Mouse (Mus musculus) MEL-GATA-1-ER (cell line): Measurements from ENCODE around the gene Plekha7.

Source experiments
- DNase-seq: peaks from one replicate; pipeline ENCODE4 v3.0.0-alpha.2; 2012; ENCODE audit warnings: low read depth; ENCODE audit errors: extremely low read depth

The Plekha7 gene

DNA sequence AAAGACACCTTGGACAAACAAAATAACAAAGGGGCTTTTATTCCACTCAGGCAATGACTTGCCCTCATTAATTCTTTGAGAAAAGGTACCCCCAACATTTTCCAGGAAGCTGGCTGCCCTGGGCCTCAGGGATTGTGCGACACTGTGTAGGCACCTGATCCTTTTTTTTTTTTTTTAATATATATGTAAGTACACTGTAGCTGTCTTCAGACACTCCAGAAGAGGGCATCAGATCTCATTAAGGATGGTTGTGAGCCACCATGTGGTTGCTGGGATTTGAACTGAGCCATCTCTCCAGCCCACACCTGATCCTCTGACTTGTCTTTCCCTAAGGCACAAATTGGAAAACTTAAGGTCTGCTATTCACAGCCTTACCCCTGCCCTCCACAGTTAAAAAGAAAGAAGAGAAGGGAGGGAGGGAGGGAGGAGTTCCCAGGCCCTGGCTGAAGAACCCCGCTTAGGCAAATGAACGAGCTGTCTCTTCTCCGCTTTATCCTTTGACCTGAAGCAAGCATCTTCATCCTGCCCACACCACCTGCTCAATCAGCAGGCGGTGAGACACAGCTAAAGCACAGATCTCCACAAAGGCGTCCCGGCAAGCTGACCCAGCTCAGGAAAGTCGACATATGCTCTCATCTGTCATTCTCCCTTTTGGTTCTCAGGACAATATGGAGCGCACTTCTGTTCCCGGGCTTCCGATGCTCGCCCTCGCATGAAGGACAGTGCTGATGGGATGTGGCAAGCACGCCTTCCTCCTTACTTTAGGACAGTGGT is 85.0 kb downstream of the Plekha7 start:
- no peak for DNase-seq

DNA sequence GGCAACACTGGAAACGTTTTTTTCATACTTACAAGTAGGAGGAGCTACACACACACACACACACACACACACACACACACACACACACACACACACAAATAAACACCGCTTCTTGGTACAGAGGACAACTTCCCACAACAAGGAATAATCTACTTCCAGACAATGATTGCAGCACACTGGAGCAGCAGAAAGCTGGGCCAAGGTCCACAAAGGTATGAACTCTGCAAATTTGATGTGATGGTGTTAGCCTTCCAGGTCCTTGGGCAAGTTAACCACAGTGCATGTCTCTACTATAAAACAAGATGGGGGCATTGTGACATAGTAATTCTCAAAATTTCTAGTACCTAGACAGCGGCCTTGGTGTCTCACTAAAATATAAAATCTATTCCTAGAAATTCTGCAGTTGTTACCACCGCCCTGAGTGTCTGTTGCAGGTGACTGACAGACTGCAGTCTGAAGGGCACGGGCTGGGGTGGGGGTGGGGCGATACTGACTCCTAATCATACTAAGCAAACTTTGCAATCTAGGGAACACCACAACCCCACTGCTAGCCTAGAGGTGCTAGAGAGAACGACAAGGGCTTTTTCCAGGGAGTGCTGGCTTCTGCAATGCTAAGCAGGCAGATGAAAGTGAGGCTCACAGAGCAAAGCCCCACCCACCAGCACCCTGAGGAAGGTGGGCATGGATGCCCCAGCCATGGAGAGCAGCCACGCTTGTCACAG is 85.7 kb downstream of the Plekha7 start:
- no peak for DNase-seq

DNA sequence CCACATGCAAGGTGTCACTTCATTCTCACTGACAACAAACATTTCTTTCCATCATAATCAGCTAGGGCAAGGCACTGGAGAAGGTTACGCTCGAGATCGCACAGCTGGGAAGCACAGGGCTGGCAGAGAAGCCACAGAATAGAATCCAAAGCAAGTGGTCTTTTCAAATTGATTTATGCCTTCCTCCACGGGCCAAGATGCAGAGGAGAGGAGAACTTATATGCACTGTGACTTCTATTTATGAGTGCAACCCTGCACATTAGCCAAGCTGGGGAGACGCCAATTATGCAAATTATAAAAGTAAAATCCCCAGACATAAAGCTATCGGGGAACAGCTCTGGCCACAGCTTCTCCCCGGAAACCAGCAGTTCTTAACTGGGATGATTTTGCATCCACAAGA is 86.3 kb downstream of the Plekha7 start:
- DNase-seq = no peak

DNA sequence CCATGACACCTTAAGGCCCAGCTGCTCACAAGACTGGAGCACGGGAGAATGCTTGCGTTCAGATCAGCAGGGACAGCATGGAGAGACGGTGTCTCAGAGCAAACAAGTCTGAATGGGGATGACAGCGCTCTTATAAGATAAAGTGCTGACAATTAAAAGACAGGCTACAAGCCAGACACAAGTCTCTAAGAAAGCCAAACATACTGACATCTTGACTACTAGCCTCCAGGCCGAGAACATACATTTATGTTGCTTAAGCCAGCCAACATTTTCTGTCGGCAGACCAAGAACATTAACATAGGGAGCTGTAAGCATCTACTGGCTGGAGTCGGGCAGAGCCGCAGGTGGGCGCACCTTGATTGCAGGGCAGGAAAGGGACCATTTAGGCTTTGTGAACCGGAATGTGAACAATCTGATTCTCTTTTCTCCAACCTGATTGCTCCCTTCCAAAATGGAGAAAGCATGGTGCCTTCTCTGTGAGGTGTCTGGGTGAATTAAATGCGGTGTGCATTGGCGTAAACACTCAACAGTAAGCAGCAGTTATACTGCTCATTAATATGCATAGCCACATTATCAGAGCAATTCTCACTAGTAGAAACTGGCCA is 88.0 kb downstream of the Plekha7 start:
- DNase-seq = no peak

DNA sequence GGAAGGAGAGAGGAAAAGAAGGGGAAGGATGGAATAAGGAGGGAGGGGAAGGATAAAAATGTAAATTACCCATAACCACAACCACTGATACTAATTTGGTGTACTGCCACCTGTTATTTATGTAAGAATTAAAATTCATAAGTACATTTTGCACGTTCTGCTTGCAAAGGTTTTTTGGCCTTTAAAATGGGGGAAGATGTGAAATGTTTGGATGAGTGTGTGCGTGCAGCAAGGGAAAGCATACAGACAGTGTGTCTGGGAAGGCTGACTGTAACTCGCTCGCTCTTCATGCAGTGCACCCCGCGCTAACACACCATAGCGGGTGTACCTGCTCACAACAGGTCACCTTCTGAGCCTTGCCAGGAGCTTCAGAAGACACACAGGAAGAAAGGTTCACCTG is 90.4 kb downstream of the Plekha7 start:
- DNase-seq = no peak

DNA sequence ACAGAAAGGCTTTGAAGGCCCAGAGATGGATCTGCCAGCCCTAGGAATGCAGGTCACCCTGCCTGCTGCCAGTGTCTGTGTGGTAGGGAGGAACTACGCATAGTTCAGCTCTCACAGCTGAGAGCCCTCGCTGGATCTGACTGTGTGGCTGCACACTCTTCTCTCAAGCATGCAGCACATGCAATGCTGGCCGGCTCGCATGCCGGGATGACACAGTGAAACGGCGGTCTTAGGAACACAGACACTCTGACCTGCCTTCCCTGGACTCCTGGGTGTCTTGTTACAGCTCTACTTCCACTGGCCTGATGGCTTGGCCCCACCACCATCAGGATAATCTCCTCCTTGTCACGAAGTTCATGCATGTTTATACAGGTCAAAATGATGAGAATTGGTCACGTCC is 96.3 kb downstream of the Plekha7 start:
- no peak for DNase-seq

DNA sequence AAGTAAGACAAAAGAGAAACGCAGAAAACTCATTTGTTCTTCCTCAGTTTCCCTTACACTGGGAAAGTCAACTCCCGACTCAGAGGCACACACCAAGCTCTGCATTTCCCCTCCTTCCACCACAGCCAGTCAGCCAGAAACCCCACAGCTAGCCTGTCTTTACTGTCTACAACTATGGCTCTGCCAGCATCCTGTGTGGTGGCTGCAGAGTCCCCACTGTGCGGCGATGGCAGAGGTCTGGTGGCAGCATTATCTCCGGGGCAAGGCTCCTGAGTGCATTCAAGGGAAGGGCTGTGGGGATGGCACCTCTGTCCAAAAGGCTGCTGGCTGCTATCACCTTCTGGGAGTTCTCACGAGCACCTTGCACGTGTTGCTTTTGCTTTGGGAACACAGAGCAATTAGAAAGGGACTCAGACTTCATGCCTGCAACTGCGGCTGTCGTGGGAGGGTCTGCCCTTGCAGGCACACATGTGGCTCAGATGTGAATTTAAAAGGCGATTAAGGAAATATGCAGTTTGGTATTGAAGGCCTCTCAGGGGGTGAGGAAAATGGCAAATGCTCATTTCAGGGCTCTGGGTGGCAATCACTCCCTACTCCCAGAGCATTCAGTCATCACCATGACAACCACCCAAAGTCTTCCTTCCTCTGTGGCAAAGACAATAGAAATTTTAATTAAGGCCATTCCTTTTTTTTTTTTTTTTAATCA is 98.1 kb downstream of the Plekha7 start:
- no peak for DNase-seq

DNA sequence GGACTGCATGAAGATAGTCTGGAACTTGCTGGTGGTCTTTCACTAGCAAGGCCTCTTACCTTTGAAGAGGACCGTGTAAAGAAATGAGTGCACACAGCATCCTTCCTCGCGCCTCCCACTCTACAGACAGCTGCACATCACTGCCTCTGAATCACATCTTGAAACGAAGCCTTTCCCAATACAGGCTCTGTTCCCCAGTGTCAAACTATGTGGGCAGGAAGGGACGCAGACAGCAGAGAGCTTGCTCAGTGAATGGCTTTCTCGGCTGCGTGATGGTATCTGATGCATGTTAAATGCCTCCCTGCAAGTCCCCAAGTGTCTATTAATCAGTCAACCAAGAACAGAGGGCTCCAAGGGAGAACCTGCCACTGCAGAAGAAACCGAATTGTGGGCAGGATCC is 99.3 kb downstream of the Plekha7 start:
- DNase-seq = no peak

DNA sequence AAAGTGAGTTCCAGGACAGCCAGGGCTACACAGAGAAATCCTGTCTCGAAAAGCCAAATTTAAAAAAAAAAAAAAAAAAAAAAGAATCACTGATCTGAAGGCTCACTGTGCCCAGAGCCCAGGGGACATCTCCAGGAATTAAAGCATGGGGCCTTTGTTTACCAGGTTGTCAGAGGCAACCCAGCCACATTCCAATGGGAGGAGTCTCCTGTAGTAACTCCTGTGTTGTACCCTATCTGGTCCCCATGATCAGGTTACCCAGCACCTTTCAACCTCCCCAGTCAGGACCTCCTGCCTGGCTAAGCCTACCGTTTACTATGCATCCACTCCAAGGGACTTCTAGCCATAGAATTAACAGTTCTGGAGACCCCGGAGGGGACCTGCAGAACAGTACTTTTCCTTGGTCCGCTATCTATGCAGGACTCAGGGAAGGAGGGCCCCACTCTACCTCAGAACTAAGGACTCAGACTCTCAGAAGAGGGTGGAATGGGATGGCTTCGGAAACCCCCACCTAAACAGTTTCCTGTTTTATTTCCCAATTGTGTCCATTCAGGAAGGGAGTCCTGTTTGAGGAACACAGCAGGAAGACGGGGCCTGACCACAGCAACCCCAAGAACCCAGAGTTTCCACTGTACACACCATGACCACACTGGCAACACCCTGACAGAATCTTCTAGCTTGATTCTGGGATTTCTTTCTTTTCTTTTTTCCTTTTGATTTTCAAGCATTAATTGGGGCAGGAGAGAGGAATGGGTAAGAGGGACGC is 101.2 kb downstream of the Plekha7 start:
- DNase-seq = no peak

DNA sequence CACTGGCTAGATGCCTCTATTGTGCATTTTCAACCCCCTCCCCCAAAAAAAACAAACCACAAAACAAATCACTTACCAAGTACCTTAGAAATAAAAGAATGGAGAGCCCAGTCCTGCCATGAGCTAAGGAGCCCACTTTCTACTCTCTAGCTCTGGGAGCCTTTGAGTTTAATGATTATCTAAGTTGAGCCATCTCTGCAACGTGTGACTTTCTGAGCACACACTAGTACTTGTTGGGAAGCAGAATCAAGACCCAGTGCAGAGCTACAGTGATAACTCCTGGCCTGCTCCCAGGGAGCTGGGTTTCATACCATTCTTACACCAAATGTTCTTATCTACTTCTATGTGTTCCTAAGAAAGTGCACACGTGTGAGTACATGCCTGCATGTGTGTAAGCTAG is 102.7 kb downstream of the Plekha7 start:
- DNase-seq = no peak

DNA sequence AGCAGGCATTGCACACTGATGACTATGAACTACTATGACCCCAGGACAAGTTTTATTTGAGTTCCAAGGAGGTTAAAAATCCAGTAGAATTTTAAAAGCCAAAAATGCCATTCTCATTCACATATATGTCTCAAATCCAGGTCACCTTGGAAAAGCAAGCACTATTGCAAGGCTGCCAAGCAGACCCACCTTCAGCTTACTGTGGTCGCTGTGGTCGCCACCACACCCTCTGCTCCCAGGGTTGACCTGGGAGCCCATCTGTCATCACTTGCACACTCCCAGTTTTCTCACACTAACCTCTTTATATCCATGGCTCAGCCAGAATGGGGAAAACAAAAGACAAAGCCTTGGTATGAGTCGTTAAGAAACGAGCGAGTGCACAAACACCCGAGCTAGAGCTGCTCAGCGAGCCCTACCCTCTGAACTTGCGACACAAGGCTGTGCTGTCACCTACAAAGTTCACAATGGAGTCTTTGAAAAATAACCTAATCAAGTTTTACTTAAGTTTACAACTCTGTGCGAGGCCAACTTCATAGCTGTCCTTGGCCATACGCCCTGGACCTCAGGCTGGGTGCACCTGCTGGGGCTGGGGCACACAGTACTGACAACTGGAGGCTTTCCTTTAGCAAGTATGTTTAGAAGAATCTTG is 106.0 kb downstream of the Plekha7 start:
- no peak for DNase-seq

DNA sequence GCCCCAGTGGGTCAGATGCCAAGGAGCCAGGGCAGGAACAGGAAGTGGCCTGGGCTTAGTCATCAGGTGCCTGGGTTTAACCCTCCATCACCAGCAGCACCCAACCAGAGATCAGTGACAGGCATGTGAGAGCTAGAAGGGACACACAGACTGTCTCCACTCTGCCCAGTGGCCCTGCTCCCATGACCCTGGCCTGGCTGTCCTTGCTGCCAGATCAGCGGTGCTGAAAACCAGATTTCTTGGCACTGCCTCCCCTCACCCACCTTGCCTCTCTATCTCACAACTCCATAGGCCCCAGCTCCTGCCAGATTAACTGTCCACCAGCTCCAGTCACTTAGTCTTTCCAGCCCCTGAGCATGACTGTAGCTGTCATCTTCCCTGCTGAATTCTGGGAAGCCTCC is 107.2 kb downstream of the Plekha7 start:
- no peak for DNase-seq

DNA sequence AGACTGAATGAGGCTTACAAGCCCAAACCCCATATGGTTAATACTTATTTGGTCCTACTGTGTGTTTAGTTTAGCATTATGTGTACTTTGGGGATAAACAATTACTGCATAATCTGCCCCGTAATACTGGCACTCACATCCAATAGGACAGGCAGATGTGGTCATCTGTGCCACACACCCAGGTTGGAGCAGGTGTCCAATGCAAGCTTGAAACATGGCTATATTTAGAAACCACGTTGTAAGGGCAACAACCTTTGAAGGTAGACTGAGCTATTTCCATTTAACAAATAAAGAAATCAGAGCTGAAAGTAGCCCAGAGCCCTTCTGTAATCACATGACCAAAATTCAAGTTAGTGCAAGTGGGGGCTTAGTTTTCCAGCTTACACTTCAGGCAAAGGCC is 107.6 kb downstream of the Plekha7 start:
- no peak for DNase-seq

DNA sequence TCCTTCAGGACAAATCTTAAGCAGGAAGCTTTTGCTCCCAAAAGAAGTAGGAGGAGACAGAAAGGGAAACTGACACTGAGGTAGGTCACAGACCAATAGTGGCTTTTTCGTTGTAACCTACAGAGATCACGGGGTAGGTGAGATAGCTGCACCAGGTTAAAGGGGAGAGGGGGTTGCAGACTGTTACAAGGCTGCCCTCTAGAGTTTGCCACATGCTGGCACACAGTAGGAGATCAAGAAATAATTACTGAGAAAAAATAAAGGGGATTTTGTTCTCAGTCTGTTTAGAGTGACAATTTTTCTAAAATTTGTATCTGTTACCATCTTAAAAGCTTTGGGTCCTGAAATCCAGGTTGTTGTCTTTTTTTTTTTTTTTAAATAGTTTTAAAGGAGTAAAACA is 109.3 kb downstream of the Plekha7 start:
- no peak for DNase-seq

DNA sequence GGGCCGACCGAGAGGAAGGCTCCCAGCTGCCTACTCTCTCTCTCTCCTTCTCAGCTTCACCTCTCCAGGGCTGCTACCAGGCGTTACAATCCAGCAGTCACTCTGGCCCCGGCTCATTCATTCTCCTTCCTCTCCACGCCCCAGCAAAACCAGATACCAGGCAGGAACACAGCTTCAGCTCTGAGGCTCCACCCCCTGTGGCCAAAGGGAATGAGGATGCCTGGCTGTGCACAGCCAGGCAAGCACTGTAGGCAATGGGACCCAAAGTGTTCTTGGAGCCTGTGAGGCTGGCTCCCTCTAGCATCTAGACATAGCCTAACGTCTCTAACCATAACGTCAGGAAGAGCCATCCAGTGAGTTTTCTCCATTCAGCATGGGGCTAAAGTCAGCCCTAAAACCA is 109.8 kb downstream of the Plekha7 start:
- DNase-seq = no peak

DNA sequence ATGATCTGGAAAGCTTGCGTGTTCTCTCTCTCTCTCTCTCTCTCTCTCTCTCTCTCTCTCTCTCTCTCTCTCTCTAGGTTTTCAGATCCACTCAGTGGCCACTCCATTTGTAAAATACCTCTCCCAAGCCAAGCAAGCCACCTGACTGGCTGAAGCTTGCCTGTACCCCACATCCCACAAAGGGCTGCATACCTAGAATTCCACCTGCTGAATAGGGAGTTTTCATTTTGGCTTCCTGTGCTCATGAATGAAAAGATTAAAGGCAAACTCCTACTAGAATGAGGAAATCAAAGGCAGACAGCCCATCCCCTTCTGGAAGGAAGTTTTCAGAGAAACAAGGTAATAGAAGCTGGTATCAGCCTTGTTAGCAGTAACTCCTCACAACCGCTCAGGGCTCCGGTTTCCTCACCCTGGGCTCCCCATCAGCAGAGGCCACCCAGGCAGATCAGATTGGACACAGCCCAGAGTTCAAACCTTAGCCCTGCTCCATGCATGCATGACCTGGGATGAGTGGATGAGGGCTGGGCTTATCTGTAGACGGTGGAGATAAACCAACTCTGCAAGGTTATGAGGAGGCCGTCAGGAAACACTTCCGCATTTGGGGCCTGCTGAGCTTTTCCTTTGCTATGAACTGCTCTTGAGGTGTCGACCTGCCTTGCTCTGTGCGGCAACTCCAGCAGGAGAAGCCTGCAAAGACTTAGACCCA is 111.0 kb downstream of the Plekha7 start:
- peak; percentile 22 for DNase-seq

DNA sequence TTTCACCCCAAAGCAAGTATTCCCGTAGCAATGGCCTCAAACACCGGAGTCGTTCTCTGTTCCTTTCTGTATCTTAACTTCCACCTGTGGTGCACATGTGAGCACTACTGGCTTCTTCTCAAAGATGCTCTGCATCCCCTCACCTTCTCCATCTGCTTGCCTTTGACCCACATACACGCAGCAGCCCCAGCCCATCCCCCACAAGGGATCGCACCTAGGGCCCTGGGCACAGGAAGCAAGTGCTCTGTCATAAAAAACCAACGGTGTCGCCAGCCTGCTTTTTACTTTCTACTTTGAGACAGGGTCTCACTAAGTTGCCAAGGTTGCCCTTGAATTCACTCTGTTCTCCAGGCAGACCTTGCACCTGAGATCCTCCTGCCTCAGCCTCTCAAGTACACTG is 113.2 kb downstream of the Plekha7 start:
- DNase-seq = no peak

DNA sequence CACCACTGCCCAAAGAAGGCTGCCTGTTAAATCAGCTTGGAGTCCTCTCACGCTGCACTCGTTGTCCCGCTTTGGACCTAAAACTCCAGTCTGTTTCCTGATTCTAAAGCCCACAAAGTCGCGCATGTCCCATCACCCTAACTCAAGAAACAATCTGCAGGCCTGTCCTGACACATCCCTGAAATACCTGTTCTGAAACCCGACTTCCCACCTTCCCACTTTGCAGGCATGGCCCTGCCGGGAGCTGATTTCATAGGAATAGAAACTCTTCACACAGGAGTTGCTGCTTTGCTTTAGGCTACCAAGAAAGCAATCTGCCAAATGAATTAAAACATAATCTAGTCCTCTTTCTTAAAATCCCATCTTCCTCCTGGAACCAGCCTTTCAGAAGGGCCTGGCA is 115.2 kb downstream of the Plekha7 start:
- DNase-seq = no peak

DNA sequence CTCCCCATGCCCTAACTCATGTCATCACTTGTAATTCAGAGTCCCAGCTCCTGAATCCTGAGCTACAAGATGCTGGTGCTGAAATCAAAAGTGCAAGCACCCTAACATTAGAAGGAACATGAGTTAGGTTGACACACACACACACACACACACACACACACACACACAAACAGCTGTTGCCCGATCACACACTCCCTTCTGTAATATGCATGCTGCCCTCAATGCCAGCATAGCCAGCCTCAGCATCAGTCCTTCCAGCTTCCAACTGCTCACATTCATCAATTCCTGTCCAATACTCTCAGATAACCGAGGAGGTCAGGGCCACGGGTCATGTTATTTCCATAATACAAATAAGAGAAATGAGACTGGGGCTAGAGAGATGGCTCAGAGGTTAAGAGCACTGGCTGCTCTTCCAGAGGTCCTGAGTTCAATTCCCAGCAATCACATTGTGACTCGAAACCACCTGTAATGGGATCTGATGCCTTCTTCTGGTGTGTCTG is 116.0 kb downstream of the Plekha7 start:
- no peak for DNase-seq

DNA sequence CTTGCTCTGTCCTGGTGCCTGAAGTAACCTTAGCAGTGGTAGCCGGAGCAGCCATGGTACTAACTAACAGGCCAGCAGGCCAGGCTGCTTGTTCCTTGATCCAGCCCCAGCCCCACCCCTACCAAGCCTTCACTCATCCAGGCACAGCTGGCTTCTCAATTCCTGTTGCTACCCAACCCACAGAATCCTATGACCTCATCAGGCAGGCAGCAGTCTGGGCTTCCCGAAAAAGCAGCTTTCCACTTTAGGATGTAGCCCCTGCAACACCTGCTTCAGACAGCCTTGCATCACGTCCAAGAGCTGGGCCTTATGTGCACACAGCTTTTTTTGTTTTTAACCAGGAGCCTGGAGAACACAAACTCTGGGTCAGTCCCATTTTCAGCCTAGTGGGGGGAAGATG is 117.0 kb downstream of the Plekha7 start:
- DNase-seq = no peak
